Mouse (Mus musculus) Muller cell, postnatal 12 days (primary cell): ENCODE measurements at regions not wholly inside any gene's neighbourhood (a gene's known extent, or its start where the extent isn't known, plus 50 kb on each side); places are given as distances from the start of the nearest gene placed in this dataset.
A peak's percentile ranks its signal among the peaks of the same experiment; 100 is the strongest.
"Not testable (repeated sequence)": the region's sequence is repeated elsewhere in the genome, so short reads cannot be mapped to it uniquely, and the experiment has no call there.

ENCODE experiments used
- DNase-seq: peaks from one replicate; pipeline ENCODE4 v3.0.0-alpha.2; 2015; ENCODE audit errors: inconsistent ontology term

GRCm38 (mm10) chr14:109035171-109035570 is 121.2 kb upstream of the Slitrk1 start:
- no peak for DNase-seq

DNA sequence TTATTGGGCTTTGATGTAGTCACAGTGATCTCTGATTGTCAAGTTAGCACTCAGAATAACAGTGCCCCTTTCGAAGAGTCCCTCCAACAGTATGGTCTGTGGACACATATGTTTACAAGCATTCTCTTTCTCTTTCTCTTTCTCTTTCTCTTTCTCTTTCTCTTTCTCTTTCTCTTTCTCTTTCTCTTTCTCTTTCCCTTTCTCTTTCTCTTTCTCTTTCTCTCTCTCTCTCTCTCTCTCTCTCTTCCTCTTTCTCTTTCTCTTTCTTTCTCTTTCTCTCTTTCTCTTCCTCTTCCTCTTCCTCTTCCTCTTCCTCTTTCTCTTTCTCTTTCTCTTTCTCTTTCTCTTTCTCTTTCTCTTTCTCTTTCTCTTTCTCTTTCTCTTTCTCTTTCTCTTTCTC is 81.0 kb upstream of the Slitrk1 start:
- not testable (repeated sequence) for DNase-seq

- DNase-seq: peak; percentile 64
These were observed 62.9 kb upstream of the Slitrk1 start for GRCm38 (mm10) chr14:108976873-108977272.

DNA sequence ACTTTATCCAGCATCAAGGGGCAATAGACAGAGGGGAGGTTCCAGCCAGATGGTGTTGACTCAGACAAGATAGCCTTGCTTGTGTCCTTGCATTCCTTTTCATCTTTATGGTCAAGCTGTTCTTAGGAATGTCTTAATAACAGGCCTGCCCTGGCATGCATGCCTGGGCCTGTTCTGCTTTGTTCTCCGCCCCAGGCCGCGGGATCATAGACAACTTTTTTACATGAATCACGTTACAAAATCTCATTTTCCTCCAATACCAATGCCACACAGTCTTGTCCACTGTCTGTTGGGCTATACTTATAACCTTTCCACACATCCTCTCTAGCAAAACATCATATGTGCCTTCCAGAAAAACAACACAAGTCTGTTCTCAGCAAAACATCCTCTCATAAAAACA is 60.1 kb upstream of the Slitrk1 start:
- DNase-seq: peak; percentile 71
